Mouse (Mus musculus): ENCODE measurements around the gene Cd22. TPM values are rescaled to one million over a fixed set of nuclear protein-coding genes. Genes with fewer than 3 reads are reported as not detected.
"Not testable (repeated sequence)": the region's sequence is repeated elsewhere in the genome, so short reads cannot be mapped to it uniquely, and the experiment has no call there.

Gene Cd22
- total RNA-seq, 2 experiments from 2014 or later = 2.9 to 3.3 TPM

GRCm38 (mm10) chr7:30878950-30879349 lies 1.2 kb downstream of the Cd22 start:
- ATAC-seq (replicated peaks; ENCODE audit: low FRiP score, poor library complexity, severe bottlenecking) = no peak

- ATAC-seq (replicated peaks; ENCODE audit: low FRiP score, poor library complexity, severe bottlenecking) = no peak
Observed at GRCm38 (mm10) chr7:30873083-30873482, 7.1 kb downstream of the Cd22 start.

GRCm38 (mm10) chr7:30863386-30863785 lies 16.8 kb downstream of the Cd22 start:
- ATAC-seq (replicated peaks; ENCODE audit: low FRiP score, poor library complexity, severe bottlenecking) = no peak

- no peak for ATAC-seq (replicated peaks; ENCODE audit: low FRiP score, poor library complexity, severe bottlenecking)
Observed at GRCm38 (mm10) chr7:30861464-30861863, 18.7 kb downstream of the Cd22 start, which contains the start of gene Ffar1. Gene Ffar1 (minus strand): TSS chr7:30861564.

- ATAC-seq (replicated peaks; ENCODE audit: low FRiP score, poor library complexity, severe bottlenecking) = no peak
Observed at GRCm38 (mm10) chr7:30859635-30860402, 20.3 kb downstream of the Cd22 start.

GRCm38 (mm10) chr7:30859290-30859634 lies 20.9 kb downstream of the Cd22 start:
- ATAC-seq (replicated peaks; ENCODE audit: low FRiP score, poor library complexity, severe bottlenecking) = no peak

GRCm38 (mm10) chr7:30857746-30858145 lies 22.4 kb downstream of the Cd22 start:
- no peak for ATAC-seq (replicated peaks; ENCODE audit: low FRiP score, poor library complexity, severe bottlenecking)

GRCm38 (mm10) chr7:30856078-30856477 lies 24.1 kb downstream of the Cd22 start, which contains the start of gene Ffar3:
Gene Ffar3 (minus strand): TSS chr7:30856178.
- no peak for ATAC-seq (replicated peaks; ENCODE audit: low FRiP score, poor library complexity, severe bottlenecking)

GRCm38 (mm10) chr7:30851421-30851820 lies 28.7 kb downstream of the Cd22 start:
- ATAC-seq (replicated peaks; ENCODE audit: low FRiP score, poor library complexity, severe bottlenecking) = no peak

- ATAC-seq (replicated peaks; ENCODE audit: low FRiP score, poor library complexity, severe bottlenecking) = no peak
Observed at GRCm38 (mm10) chr7:30847934-30848333, 32.2 kb downstream of the Cd22 start.

- ATAC-seq (replicated peaks; ENCODE audit: low FRiP score, poor library complexity, severe bottlenecking) = no peak
Observed at GRCm38 (mm10) chr7:30847386-30847785, 32.8 kb downstream of the Cd22 start.

- no peak for ATAC-seq (replicated peaks; ENCODE audit: low FRiP score, poor library complexity, severe bottlenecking)
Observed at GRCm38 (mm10) chr7:30846505-30847053, 33.6 kb downstream of the Cd22 start.

GRCm38 (mm10) chr7:30844676-30845297 lies 35.4 kb downstream of the Cd22 start:
- no peak for ATAC-seq (replicated peaks; ENCODE audit: low FRiP score, poor library complexity, severe bottlenecking)

- no peak for ATAC-seq (replicated peaks; ENCODE audit: low FRiP score, poor library complexity, severe bottlenecking)
Observed at GRCm38 (mm10) chr7:30842092-30842491, 38.0 kb downstream of the Cd22 start.

- no peak for ATAC-seq (replicated peaks; ENCODE audit: low FRiP score, poor library complexity, severe bottlenecking)
Observed at GRCm38 (mm10) chr7:30841379-30841778, 38.8 kb downstream of the Cd22 start.

- ATAC-seq (replicated peaks; ENCODE audit: low FRiP score, poor library complexity, severe bottlenecking) = no peak
Observed at GRCm38 (mm10) chr7:30840306-30840705, 39.8 kb downstream of the Cd22 start.

- no peak for ATAC-seq (replicated peaks; ENCODE audit: low FRiP score, poor library complexity, severe bottlenecking)
Observed at GRCm38 (mm10) chr7:30837277-30837676, 42.9 kb downstream of the Cd22 start.

- not testable (repeated sequence) for ATAC-seq (replicated peaks; ENCODE audit: low FRiP score, poor library complexity, severe bottlenecking)
Observed at GRCm38 (mm10) chr7:30832684-30833083, 47.5 kb downstream of the Cd22 start.

GRCm38 (mm10) chr7:30832261-30832660 lies 47.9 kb downstream of the Cd22 start:
- no peak for ATAC-seq (replicated peaks; ENCODE audit: low FRiP score, poor library complexity, severe bottlenecking)

GRCm38 (mm10) chr7:30829428-30829827 lies 50.7 kb downstream of the Cd22 start:
- no peak for ATAC-seq (replicated peaks; ENCODE audit: low FRiP score, poor library complexity, severe bottlenecking)

- not testable (repeated sequence) for ATAC-seq (replicated peaks; ENCODE audit: low FRiP score, poor library complexity, severe bottlenecking)
Observed at GRCm38 (mm10) chr7:30828871-30829270, 51.3 kb downstream of the Cd22 start.
